Mouse (Mus musculus) midbrain, postnatal 0 days (tissue): ENCODE results near the gene Tspan31. TPM values are rescaled to one million over a fixed set of nuclear protein-coding genes. Genes with fewer than 3 reads are reported as not detected.

Source experiments
- ATAC-seq: fragments of 200-750 bp; cut with Nextera tagmentation; 2 replicates; pipeline ENCODE4 v1.8.0; 2017; ENCODE audit warnings: moderate number of reproducible peaks, mild to moderate bottlenecking, moderate TSS enrichment, moderate library complexity; ENCODE audit not compliant: low FRiP score
- DNase-seq: peaks from one replicate; pipeline ENCODE4 v3.0.0-alpha.2; 2015; ENCODE audit warnings: low spot score
- H3K27ac ChIP-seq: fragments of 300-500 bp; sonication (generic); 2 replicates; pipeline ENCODE4 v1.5.1; 2014; ENCODE audit warnings: low read depth, mild to moderate bottlenecking, low read length, mixed read lengths
- H3K27me3 ChIP-seq: fragments of 300-500 bp; sonication (generic); 2 replicates; pipeline ENCODE4 v1.6.1; 2014; ENCODE audit warnings: low read length, control low read depth, mixed read lengths; ENCODE audit not compliant: insufficient read depth
- H3K36me3 ChIP-seq: fragments of 300-500 bp; sonication (generic); 2 replicates; pipeline ENCODE4 v1.6.1; 2014; ENCODE audit warnings: low read length, control low read depth, mixed read lengths; ENCODE audit not compliant: insufficient read depth
- H3K4me1 ChIP-seq: fragments of 300-500 bp; sonication (generic); 2 replicates; pipeline ENCODE4 v1.6.1; 2014; ENCODE audit warnings: mild to moderate bottlenecking, control low read depth, antibody characterized with exemption, low read length, mixed read lengths; ENCODE audit not compliant: insufficient read depth
- H3K4me2 ChIP-seq: fragments of 300-500 bp; sonication (generic); 2 replicates; pipeline ENCODE4 v1.6.1; 2014; ENCODE audit warnings: low read depth, mild to moderate bottlenecking, low read length, mixed read lengths; ENCODE audit not compliant: poor library complexity, severe bottlenecking
- H3K4me3 ChIP-seq: fragments of 300-500 bp; sonication (generic); 2 replicates; pipeline ENCODE4 v1.5.1; 2014; ENCODE audit warnings: low read depth, mild to moderate bottlenecking, low read length, moderate library complexity
- H3K9ac ChIP-seq: fragments of 300-500 bp; sonication (generic); replicated peaks from 2 replicates; pipeline ENCODE4 v1.6.1; 2014; ENCODE audit warnings: mild to moderate bottlenecking, low read length, moderate library complexity, mixed read lengths; ENCODE audit not compliant: poor library complexity, severe bottlenecking
- H3K9me3 ChIP-seq: fragments of 300-500 bp; sonication (generic); 2 replicates; pipeline ENCODE4 v1.6.1; 2016; ENCODE audit warnings: low read length, control low read depth
- CTCF ChIP-seq: IDR thresholded peaks from 2 replicates; pipeline ENCODE4 v1.5.1; 2016; ENCODE audit warnings: antibody characterized with exemption, mild to moderate bottlenecking
- WGBS: fragments of 180-500 bp; shearing (Covaris S2); extraction: QIAGEN DNeasy Blood & Tissue Kit; methylation state at CpG from one replicate; pipeline ENCODE4 v1.1.7; 2014; 5-methylcytosine and 5-hydroxymethylcytosine counted together
- polyA plus RNA-seq: library from polyadenylated mRNA; unstranded; fragments of >200 nt; fragmentation: Nextera tagmentation; extraction: Ambion mirVana; gene quantifications from 2 replicates; pipeline ENCODE4 v1.2.1, GENCODE M21; 2015
- total RNA-seq: library from RNA; depleted of rRNA; stranded (reverse); fragments of >200 nt; gene quantifications from 2 replicates; pipeline ENCODE4 v1.2.3, GENCODE M21; 2014

Gene Tspan31
- total and polyA plus RNA-seq, 2 experiments from 2014 or later = 101 to 122 TPM

GRCm38 (mm10) chr10:127061513-127061912 is 8.6 kb downstream of the Tspan31 start:
- Histone ChIP-seq H3K9ac (peak overlapping the region; percentile 96), H3K27me3 (no peaks in the 10 kb centered on the region), H3K4me3 (peak overlapping the region; percentile 86), H3K4me1 (peaks cover 4% of the 10 kb centered on the region; the same call in 1 of the 2 replicates), H3K4me2 (peak overlapping the region; percentile 87), H3K36me3 (peaks cover 24% of the 10 kb centered on the region), H3K27ac (peak overlapping the region; percentile 92), H3K9me3 (no peaks in the 10 kb centered on the region)
- TF ChIP-seq CTCF = no peak
- DNase-seq = no peak
- ATAC-seq = no peak
- WGBS = 48% methylated on average over 2 of the region's 2 CpGs

GRCm38 (mm10) chr10:127061085-127061484 is 9.0 kb downstream of the Tspan31 start:
- peaks cover 27% of the 10 kb centered on the region for H3K36me3 ChIP-seq
- H3K4me1 ChIP-seq = peaks cover 4% of the 10 kb centered on the region; the same call in 1 of the 2 replicates
- peak overlapping the region; percentile 92 for H3K27ac ChIP-seq
- peak overlapping the region; percentile 87 for H3K4me2 ChIP-seq
- TF ChIP-seq CTCF = no peak
- H3K9ac ChIP-seq = peak overlapping the region; percentile 96
- peak overlapping the region; percentile 86 for H3K4me3 ChIP-seq
- WGBS = 18% methylated on average over 5 of the region's 5 CpGs
- no peak for DNase-seq
- no peaks in the 10 kb centered on the region for H3K9me3 ChIP-seq
- no peak for ATAC-seq
- H3K27me3 ChIP-seq = no peaks in the 10 kb centered on the region

- peak within 1 kb of the TSS; percentile 96 for H3K9ac ChIP-seq
- H3K4me2 ChIP-seq = peak within 1 kb of the TSS; percentile 87
- DNase-seq (peak; percentile 92), ATAC-seq (peak; percentile 32)
- H3K27ac ChIP-seq = peak within 1 kb of the TSS; percentile 92
- WGBS = 1% methylated on average over 29 of the region's 72 CpGs
- TF ChIP-seq CTCF = no peak
- no peaks in the 10 kb centered on the region for H3K9me3 ChIP-seq
- H3K4me1 ChIP-seq = peaks cover 4% of the 10 kb centered on the region; the same call in 1 of the 2 replicates
- H3K27me3 ChIP-seq = no peaks in the 10 kb centered on the region
- H3K4me3 ChIP-seq = peak within 1 kb of the TSS; percentile 86
- H3K36me3 ChIP-seq = peaks cover 27% of the 10 kb centered on the region
These were observed 9.8 kb downstream of the Tspan31 start, which contains the start of gene March9 for GRCm38 (mm10) chr10:127059968-127060916. TSS of gene March9 (minus strand) at chr10:127060184.

GRCm38 (mm10) chr10:127059174-127059967 is 10.7 kb downstream of the Tspan31 start:
- Histone ChIP-seq H3K4me2 (peak overlapping the region; percentile 87), H3K36me3 (peaks cover 31% of the 10 kb centered on the region), H3K4me3 (peak overlapping the region; percentile 86), H3K27ac (peak overlapping the region; percentile 92), H3K4me1 (0 out of 2 replicates have a peak, but pooled peaks cover 4% of the 10 kb centered on the region), H3K27me3 (no peaks in the 10 kb centered on the region), H3K9ac (peak overlapping the region; percentile 96), H3K9me3 (no peaks in the 10 kb centered on the region)
- TF ChIP-seq CTCF = no peak
- DNase-seq = peak; percentile 49
- under 1% methylated on average over 50 of the region's 92 CpGs for WGBS
- ATAC-seq = no peak

GRCm38 (mm10) chr10:127058708-127059107 is 11.4 kb downstream of the Tspan31 start:
- no peak for DNase-seq
- peaks cover 38% of the 10 kb centered on the region for H3K36me3 ChIP-seq
- H3K4me2 ChIP-seq = peak overlapping the region; percentile 87
- H3K9ac ChIP-seq = peak overlapping the region; percentile 96; the same call in 1 of the 2 replicates
- peak overlapping the region; percentile 86 for H3K4me3 ChIP-seq
- peak overlapping the region; percentile 92 for H3K27ac ChIP-seq
- no peak for ATAC-seq
- no peaks in the 10 kb centered on the region for H3K9me3 ChIP-seq
- H3K27me3 ChIP-seq = no peaks in the 10 kb centered on the region
- WGBS = 1% methylated on average over 8 of the region's 8 CpGs
- 0 out of 2 replicates have a peak, but pooled peaks cover 4% of the 10 kb centered on the region for H3K4me1 ChIP-seq
- no peak for TF ChIP-seq CTCF
